Mouse (Mus musculus) heart, embryonic 13.5 days (tissue): ENCODE data around the gene Stx5a. TPM values are rescaled to one million over a fixed set of nuclear protein-coding genes. Genes with fewer than 3 reads are reported as not detected.
"Not testable (repeated sequence)": the region's sequence is repeated elsewhere in the genome, so short reads cannot be mapped to it uniquely, and the experiment has no call there.

Experiments
- ATAC-seq: fragments of 200-750 bp; cut with Nextera tagmentation; 2 replicates; pipeline ENCODE4 v1.8.0; 2017; ENCODE audit warnings: moderate TSS enrichment; ENCODE audit not compliant: insufficient number of reproducible peaks, low FRiP score, low TSS enrichment; ENCODE audit errors: extremely low read depth
- H3K27ac ChIP-seq: fragments of 300-500 bp; sonication (generic); replicated peaks from 2 replicates; pipeline ENCODE4 v1.5.1; 2015; ENCODE audit warnings: moderate library complexity, mild to moderate bottlenecking, inconsistent platforms
- H3K27me3 ChIP-seq: fragments of 300-500 bp; sonication (generic); replicated peaks from 2 replicates; pipeline ENCODE4 v1.6.1; 2015; ENCODE audit warnings: mild to moderate bottlenecking, inconsistent platforms
- H3K36me3 ChIP-seq: fragments of 300-500 bp; sonication (generic); 2 replicates; pipeline ENCODE4 v1.6.1; 2015; ENCODE audit warnings: mild to moderate bottlenecking, inconsistent platforms
- H3K4me1 ChIP-seq: fragments of 300-500 bp; sonication (generic); 2 replicates; pipeline ENCODE4 v1.6.1; 2015; ENCODE audit warnings: inconsistent platforms
- H3K4me2 ChIP-seq: fragments of 300-500 bp; sonication (generic); 2 replicates; pipeline ENCODE4 v1.6.1; 2015; ENCODE audit warnings: inconsistent platforms, mild to moderate bottlenecking, moderate library complexity
- H3K4me3 ChIP-seq: fragments of 300-500 bp; sonication (generic); 2 replicates; pipeline ENCODE4 v1.5.1; 2015; ENCODE audit warnings: moderate library complexity, mild to moderate bottlenecking, inconsistent platforms
- H3K9ac ChIP-seq: fragments of 300-500 bp; sonication (generic); 2 replicates; pipeline ENCODE4 v1.6.1; 2015; ENCODE audit warnings: inconsistent platforms, mild to moderate bottlenecking, moderate library complexity
- H3K9me3 ChIP-seq: fragments of 300-500 bp; sonication (generic); 2 replicates; pipeline ENCODE4 v1.6.1; 2016; ENCODE audit warnings: inconsistent platforms
- WGBS: fragments of 180-500 bp; shearing (Covaris S2); methylation state at CpG from one replicate; pipeline ENCODE4 v1.1.7; 2015; ENCODE audit warnings: mixed read lengths; 5-methylcytosine and 5-hydroxymethylcytosine counted together
- polyA plus RNA-seq: library from polyadenylated mRNA; unstranded; fragments of >200 nt; fragmentation: Nextera tagmentation; extraction: Ambion mirVana; gene quantifications from 2 replicates; pipeline ENCODE4 v1.2.1, GENCODE M21; 2015

Gene Stx5a
- polyA plus RNA-seq, 1 experiment from 2014 or later, result 81.1 TPM

- Histone ChIP-seq H3K9me3 (no peaks in the 10 kb centered on the region), H3K27ac (no peak overlapping the region), H3K4me3 (no peak overlapping the region), H3K4me1 (peaks cover 18% of the 10 kb centered on the region), H3K36me3 (no peaks in the 10 kb centered on the region), H3K4me2 (no peak overlapping the region), H3K27me3 (no peaks in the 10 kb centered on the region), H3K9ac (no peak overlapping the region)
- ATAC-seq, result no peak
- 58% methylated on average over 3 of the region's 3 CpGs for WGBS
Observed at GRCm38 (mm10) chr19:8718357-8718756, 22.9 kb upstream of the Stx5a start.

GRCm38 (mm10) chr19:8719037-8719436 is 22.2 kb upstream of the Stx5a start:
- H3K9me3 ChIP-seq, H3K9ac ChIP-seq, H3K27ac ChIP-seq, ATAC-seq, H3K36me3 ChIP-seq, H3K4me2 ChIP-seq, H3K27me3 ChIP-seq, H3K4me3 ChIP-seq: not testable (repeated sequence)
- H3K4me1 ChIP-seq, result peaks cover 16% of the 10 kb centered on the region

- no peak overlapping the region for H3K27ac ChIP-seq
- peak overlapping the region; percentile 93 for H3K4me3 ChIP-seq
- H3K27me3 ChIP-seq, result no peaks in the 10 kb centered on the region
- peak overlapping the region; percentile 91 for H3K4me2 ChIP-seq
- peaks cover 35% of the 10 kb centered on the region for H3K4me1 ChIP-seq
- 54% methylated on average over 1 of the region's 1 CpGs for WGBS
- peaks cover 25% of the 10 kb centered on the region for H3K36me3 ChIP-seq
- peak overlapping the region; percentile 89 for H3K9ac ChIP-seq
- ATAC-seq, result no peak
- H3K9me3 ChIP-seq, result no peaks in the 10 kb centered on the region
Observed at GRCm38 (mm10) chr19:8721378-8721777, 19.8 kb upstream of the Stx5a start.

- peak overlapping the region; percentile 89 for H3K9ac ChIP-seq
- H3K27ac ChIP-seq, result peak overlapping the region; percentile 95
- H3K4me1 ChIP-seq, result peaks cover 39% of the 10 kb centered on the region
- H3K4me3 ChIP-seq, result peak overlapping the region; percentile 93
- peaks cover 31% of the 10 kb centered on the region for H3K36me3 ChIP-seq
- peak overlapping the region; percentile 91 for H3K4me2 ChIP-seq
- no peaks in the 10 kb centered on the region for H3K9me3 ChIP-seq
- no peaks in the 10 kb centered on the region for H3K27me3 ChIP-seq
- no peak for ATAC-seq
- WGBS, result 49% methylated on average over 4 of the region's 4 CpGs
Observed at GRCm38 (mm10) chr19:8722021-8722420, 19.2 kb upstream of the Stx5a start.

- Histone ChIP-seq H3K9me3 (no peaks in the 10 kb centered on the region), H3K27ac (peak overlapping the region; percentile 95), H3K4me2 (peak overlapping the region; percentile 91), H3K36me3 (peaks cover 33% of the 10 kb centered on the region), H3K4me1 (peaks cover 39% of the 10 kb centered on the region), H3K9ac (peak overlapping the region; percentile 89), H3K27me3 (no peaks in the 10 kb centered on the region), H3K4me3 (peak overlapping the region; percentile 93)
- no peak for ATAC-seq
- 0% methylated on average over 5 of the region's 5 CpGs for WGBS
Observed at GRCm38 (mm10) chr19:8722559-8722906, 18.7 kb upstream of the Stx5a start.

GRCm38 (mm10) chr19:8722907-8723573 is 18.2 kb upstream of the Stx5a start, which contains the start of gene Slc3a2:
TSS of gene Slc3a2 (minus strand) at chr19:8723369.
- ATAC-seq, result peak; percentile 95
- peak within 1 kb of the TSS; percentile 91 for H3K4me2 ChIP-seq
- WGBS, result under 1% methylated on average over 50 of the region's 50 CpGs

GRCm38 (mm10) chr19:8723574-8724346 is 17.5 kb upstream of the Stx5a start:
- peak overlapping the region; percentile 99 for H3K9ac ChIP-seq
- WGBS, result under 1% methylated on average over 20 of the region's 20 CpGs
- H3K27me3 ChIP-seq, result no peaks in the 10 kb centered on the region
- H3K27ac ChIP-seq, result peak overlapping the region; percentile 95
- H3K36me3 ChIP-seq, result peaks cover 33% of the 10 kb centered on the region
- H3K4me2 ChIP-seq, result peak overlapping the region; percentile 91
- peak overlapping the region; percentile 93 for H3K4me3 ChIP-seq
- ATAC-seq, result no peak
- H3K9me3 ChIP-seq, result no peaks in the 10 kb centered on the region
- H3K4me1 ChIP-seq, result peaks cover 39% of the 10 kb centered on the region

More at GRCm38 (mm10) chr19:8722907-8723573, 18.2 kb upstream of the Stx5a start, which contains the start of gene Slc3a2:
- peak within 1 kb of the TSS; percentile 93 for H3K4me3 ChIP-seq
- H3K9ac ChIP-seq, result peak within 1 kb of the TSS; percentile 99
- H3K4me1 ChIP-seq, result peaks cover 39% of the 10 kb centered on the region
- no peaks in the 10 kb centered on the region for H3K27me3 ChIP-seq
- peaks cover 33% of the 10 kb centered on the region for H3K36me3 ChIP-seq
- peak within 1 kb of the TSS; percentile 95 for H3K27ac ChIP-seq
- H3K9me3 ChIP-seq, result no peaks in the 10 kb centered on the region

GRCm38 (mm10) chr19:8724392-8724791 is 16.8 kb upstream of the Stx5a start:
- Histone ChIP-seq H3K27me3 (no peaks in the 10 kb centered on the region), H3K4me1 (peaks cover 39% of the 10 kb centered on the region), H3K27ac (peak overlapping the region; percentile 95), H3K4me2 (peak overlapping the region; percentile 91), H3K36me3 (peaks cover 33% of the 10 kb centered on the region), H3K9me3 (no peaks in the 10 kb centered on the region), H3K4me3 (peak overlapping the region; percentile 93), H3K9ac (peak overlapping the region; percentile 99)
- ATAC-seq, result no peak
- 2% methylated on average over 2 of the region's 2 CpGs for WGBS

- ATAC-seq, result no peak
- Histone ChIP-seq H3K36me3 (peaks cover 33% of the 10 kb centered on the region), H3K4me1 (peaks cover 39% of the 10 kb centered on the region), H3K27me3 (no peaks in the 10 kb centered on the region), H3K27ac (peak overlapping the region; percentile 95), H3K9me3 (no peaks in the 10 kb centered on the region), H3K4me2 (peak overlapping the region; percentile 91), H3K9ac (peak overlapping the region; percentile 99), H3K4me3 (peak overlapping the region; percentile 93)
- 59% methylated on average over 4 of the region's 4 CpGs for WGBS
Observed at GRCm38 (mm10) chr19:8725081-8725613, 16.1 kb upstream of the Stx5a start.

GRCm38 (mm10) chr19:8726609-8727390 is 14.4 kb upstream of the Stx5a start:
- Histone ChIP-seq H3K9me3 (no peaks in the 10 kb centered on the region), H3K4me1 (peaks cover 33% of the 10 kb centered on the region), H3K36me3 (peaks cover 33% of the 10 kb centered on the region), H3K4me2 (no peak overlapping the region), H3K4me3 (no peak overlapping the region), H3K27me3 (no peaks in the 10 kb centered on the region), H3K27ac (no peak overlapping the region), H3K9ac (no peak overlapping the region)
- no peak for ATAC-seq
- 26% methylated on average over 3 of the region's 3 CpGs for WGBS
